Mouse (Mus musculus) embryonic facial prominence, embryonic 15.5 days (tissue): ENCODE measurements around the gene Nfe2l1. TPM values are rescaled to one million over a fixed set of nuclear protein-coding genes. Genes with fewer than 3 reads are reported as not detected.

ENCODE experiments used
- ATAC-seq: fragments of 200-750 bp; cut with Nextera tagmentation; 2 replicates; pipeline ENCODE4 v1.8.0; 2017; ENCODE audit warnings: low read depth, moderate TSS enrichment; ENCODE audit not compliant: insufficient number of reproducible peaks, low FRiP score, low TSS enrichment
- H3K27ac ChIP-seq: fragments of 300-500 bp; sonication (generic); replicated peaks from 2 replicates; pipeline ENCODE4 v1.5.1; 2015; ENCODE audit warnings: mild to moderate bottlenecking, inconsistent platforms
- H3K27me3 ChIP-seq: fragments of 300-500 bp; sonication (generic); 2 replicates; pipeline ENCODE4 v1.6.1; 2015; ENCODE audit warnings: inconsistent platforms
- H3K36me3 ChIP-seq: fragments of 300-500 bp; sonication (generic); 2 replicates; pipeline ENCODE4 v1.6.1; 2015; ENCODE audit warnings: mild to moderate bottlenecking, inconsistent platforms
- H3K4me1 ChIP-seq: fragments of 300-500 bp; sonication (generic); 2 replicates; pipeline ENCODE4 v1.6.1; 2015; ENCODE audit warnings: inconsistent platforms
- H3K4me2 ChIP-seq: fragments of 300-500 bp; sonication (generic); replicated peaks from 2 replicates; pipeline ENCODE4 v1.6.1; 2015; ENCODE audit warnings: mild to moderate bottlenecking, inconsistent platforms
- H3K4me3 ChIP-seq: fragments of 300-500 bp; sonication (generic); replicated peaks from 2 replicates; pipeline ENCODE4 v1.5.1; 2015; ENCODE audit warnings: mild to moderate bottlenecking, inconsistent platforms
- H3K9ac ChIP-seq: fragments of 300-500 bp; sonication (generic); 2 replicates; pipeline ENCODE4 v1.6.1; 2015; ENCODE audit warnings: inconsistent platforms
- H3K9me3 ChIP-seq: fragments of 300-500 bp; sonication (generic); replicated peaks from 2 replicates; pipeline ENCODE4 v1.6.1; 2016; ENCODE audit warnings: inconsistent platforms
- WGBS: fragments of 180-500 bp; shearing (Covaris S2); methylation state at CpG from one replicate; pipeline ENCODE4 v1.1.7; 2015; 5-methylcytosine and 5-hydroxymethylcytosine counted together
- microRNA counts: library from miRNA; unstranded; fragments of <30 nt; microRNA quantifications from one replicate; lab custom pipeline; 2016
- microRNA-seq: library from miRNA; unstranded; fragments of <30 nt; microRNA quantifications from one replicate; pipeline ENCODE4, GENCODE M21; 2016; ENCODE audit warnings: borderline number of aligned reads
- polyA plus RNA-seq: library from polyadenylated mRNA; unstranded; fragments of >200 nt; fragmentation: Nextera tagmentation; extraction: Ambion mirVana; gene quantifications from 2 replicates; pipeline ENCODE4 v1.2.1, GENCODE M21; 2015

Nfe2l1 gene
- polyA plus RNA-seq, 1 experiment from 2014 or later, result 71.7 TPM

- Histone ChIP-seq H3K9ac (peak within 1 kb of the TSS; percentile 31), H3K27me3 (no peaks in the 10 kb centered on the region), H3K4me2 (peak within 1 kb of the TSS; percentile 70), H3K9me3 (no peaks in the 10 kb centered on the region), H3K27ac (peak within 1 kb of the TSS; percentile 58), H3K4me3 (peak within 1 kb of the TSS; percentile 60), H3K4me1 (peaks cover 11% of the 10 kb centered on the region), H3K36me3 (peaks cover 7% of the 10 kb centered on the region; the same call in 1 of the 2 replicates)
- 1% methylated on average over 59 of the region's 59 CpGs for WGBS
- ATAC-seq, result peak; percentile 97
Measured at GRCm38 (mm10) chr11:96776968-96777962, 52.5 kb downstream of the Nfe2l1 start, which contains the start of gene Snx11. Snx11 (minus strand) TSS chr11:96777559.

GRCm38 (mm10) chr11:96776068-96776467 lies 53.7 kb downstream of the Nfe2l1 start:
- 42% methylated on average over 3 of the region's 3 CpGs for WGBS
- Histone ChIP-seq H3K9me3 (no peaks in the 10 kb centered on the region), H3K9ac (no peak overlapping the region), H3K36me3 (peaks cover 19% of the 10 kb centered on the region), H3K27ac (peak overlapping the region; percentile 22; the same call in 1 of the 2 replicates), H3K4me1 (peaks cover 11% of the 10 kb centered on the region), H3K27me3 (no peaks in the 10 kb centered on the region), H3K4me2 (peak overlapping the region; percentile 70), H3K4me3 (peak overlapping the region; percentile 60)
- ATAC-seq, result no peak

- H3K9me3 ChIP-seq, result no peaks in the 10 kb centered on the region
- peak overlapping the region; percentile 22; the same call in 1 of the 2 replicates for H3K27ac ChIP-seq
- peaks cover 11% of the 10 kb centered on the region for H3K4me1 ChIP-seq
- WGBS, result 59% methylated on average over 7 of the region's 7 CpGs
- H3K4me2 ChIP-seq, result 0 out of 2 replicates have a peak overlapping the region, but pooled peaks have one; percentile 6
- no peak for ATAC-seq
- H3K36me3 ChIP-seq, result peaks cover 23% of the 10 kb centered on the region
- no peak overlapping the region for H3K9ac ChIP-seq
- H3K27me3 ChIP-seq, result no peaks in the 10 kb centered on the region
- 0 out of 2 replicates have a peak overlapping the region, but pooled peaks have one; percentile 60 for H3K4me3 ChIP-seq
Measured at GRCm38 (mm10) chr11:96775665-96776064, 54.1 kb downstream of the Nfe2l1 start.

- Histone ChIP-seq H3K27me3 (no peaks in the 10 kb centered on the region), H3K4me1 (peaks cover 11% of the 10 kb centered on the region), H3K9me3 (no peaks in the 10 kb centered on the region), H3K9ac (no peak overlapping the region), H3K27ac (no peak overlapping the region; the same call in 1 of the 2 replicates), H3K4me3 (no peak overlapping the region), H3K36me3 (peaks cover 28% of the 10 kb centered on the region), H3K4me2 (no peak overlapping the region)
- no peak for ATAC-seq
- WGBS, result 77% methylated on average over 8 of the region's 8 CpGs
Measured at GRCm38 (mm10) chr11:96775063-96775462, 54.7 kb downstream of the Nfe2l1 start.

GRCm38 (mm10) chr11:96774536-96774935 lies 55.2 kb downstream of the Nfe2l1 start:
- no peak for ATAC-seq
- H3K27me3 ChIP-seq, result no peaks in the 10 kb centered on the region
- H3K4me2 ChIP-seq, result no peak overlapping the region
- peaks cover 33% of the 10 kb centered on the region for H3K36me3 ChIP-seq
- WGBS, result 88% methylated on average over 3 of the region's 3 CpGs
- no peaks in the 10 kb centered on the region for H3K9me3 ChIP-seq
- H3K4me1 ChIP-seq, result peaks cover 11% of the 10 kb centered on the region
- H3K9ac ChIP-seq, result no peak overlapping the region
- no peak overlapping the region; the same call in 1 of the 2 replicates for H3K27ac ChIP-seq
- no peak overlapping the region for H3K4me3 ChIP-seq

- peaks cover 11% of the 10 kb centered on the region for H3K4me1 ChIP-seq
- peaks cover 44% of the 10 kb centered on the region for H3K36me3 ChIP-seq
- no peak for ATAC-seq
- no peaks in the 10 kb centered on the region for H3K9me3 ChIP-seq
- 89% methylated on average over 9 of the region's 9 CpGs for WGBS
- no peak overlapping the region for H3K9ac ChIP-seq
- H3K4me2 ChIP-seq, result no peak overlapping the region
- H3K27ac ChIP-seq, result no peak overlapping the region
- no peaks in the 10 kb centered on the region for H3K27me3 ChIP-seq
- no peak overlapping the region for H3K4me3 ChIP-seq
Measured at GRCm38 (mm10) chr11:96772413-96772812, 57.4 kb downstream of the Nfe2l1 start.

GRCm38 (mm10) chr11:96771274-96771975 lies 58.3 kb downstream of the Nfe2l1 start:
- 85% methylated on average over 9 of the region's 9 CpGs for WGBS
- ATAC-seq, result no peak
- H3K27me3 ChIP-seq, result no peaks in the 10 kb centered on the region
- no peak overlapping the region for H3K27ac ChIP-seq
- no peak overlapping the region for H3K4me2 ChIP-seq
- H3K9me3 ChIP-seq, result no peaks in the 10 kb centered on the region
- no peak overlapping the region for H3K9ac ChIP-seq
- no peak overlapping the region for H3K4me3 ChIP-seq
- peaks cover 44% of the 10 kb centered on the region for H3K36me3 ChIP-seq
- H3K4me1 ChIP-seq, result peaks cover 8% of the 10 kb centered on the region

GRCm38 (mm10) chr11:96768240-96768639 lies 61.5 kb downstream of the Nfe2l1 start:
- Histone ChIP-seq H3K9ac (no peak overlapping the region), H3K4me2 (no peak overlapping the region), H3K4me1 (peaks cover 23% of the 10 kb centered on the region), H3K9me3 (no peaks in the 10 kb centered on the region), H3K36me3 (peaks cover 44% of the 10 kb centered on the region), H3K27ac (no peak overlapping the region), H3K27me3 (no peaks in the 10 kb centered on the region), H3K4me3 (no peak overlapping the region)
- ATAC-seq, result no peak
- 59% methylated on average over 9 of the region's 9 CpGs for WGBS

MicroRNA genes within 50 kb of the gene (microRNA counts, 519-probe panel; counts per million panel counts)
- 3,824 counts per million, percentile 89 among the panel's probes with 10 or more counts for microRNA mmu-miR-152 (lab: Ali Mortazavi, UCI)

Small RNA genes lying within 50 kb of the gene (microRNA-seq; reads per million reads assigned to microRNA genes)
- gene Mir152, result 170 reads per million, percentile 60 among the genes with 10 or more reads in this experiment

Other genes starting within 250 kb of the Nfe2l1 start
- gene Snx11, start 52.4 kb downstream of the Nfe2l1 start, polyA plus RNA-seq, result 22.4 and 23.8 TPM in 2 replicates
- gene Cbx1, start 40.8 kb downstream of the Nfe2l1 start, polyA plus RNA-seq, result 93.4 and 102 TPM in 2 replicates
- gene Copz2, start 19.9 kb upstream of the Nfe2l1 start, polyA plus RNA-seq, result 191 and 194 TPM in 2 replicates
- gene Cdk5rap3, start 86.5 kb upstream of the Nfe2l1 start, polyA plus RNA-seq, result 77.7 and 82.3 TPM in 2 replicates
- 5.6 and 6.1 TPM in 2 replicates for gene Prr15l, start 98.1 kb upstream of the Nfe2l1 start, polyA plus RNA-seq
- gene Pnpo, start 114.0 kb upstream of the Nfe2l1 start, polyA plus RNA-seq, result 28.2 and 30.5 TPM in 2 replicates
- 16.8 and 17.9 TPM in 2 replicates for gene Sp2, start 153.0 kb upstream of the Nfe2l1 start, polyA plus RNA-seq
- gene Sp6, start 183.4 kb upstream of the Nfe2l1 start, polyA plus RNA-seq, result 18.5 and 26.7 TPM in 2 replicates
- gene Scrn2, start 200.0 kb upstream of the Nfe2l1 start, polyA plus RNA-seq, result 22.5 and 23.9 TPM in 2 replicates
- gene Lrrc46, start 211.4 kb upstream of the Nfe2l1 start, polyA plus RNA-seq, result 9.5 and 21.4 TPM in 2 replicates
- gene Mrpl10, start 211.6 kb upstream of the Nfe2l1 start, polyA plus RNA-seq, result 77.9 and 80.4 TPM in 2 replicates
- 10.4 and 10.8 TPM in 2 replicates for gene Osbpl7, start 220.7 kb upstream of the Nfe2l1 start, polyA plus RNA-seq